Mouse (Mus musculus) ES-CJ7 (cell line): ENCODE results near the gene Ints4.

Experiments used
- DNase-seq: peaks from one replicate; pipeline ENCODE4 v3.0.0; 2011; ENCODE audit warnings: low read depth, low spot score

Ints4 gene

GRCm38 (mm10) chr7:97536571-97536970 is 55.8 kb downstream of the Ints4 start:
- no peak for DNase-seq

GRCm38 (mm10) chr7:97546462-97546861 is 65.7 kb downstream of the Ints4 start:
- DNase-seq, result no peak

- DNase-seq, result no peak
These were observed 68.5 kb downstream of the Ints4 start for GRCm38 (mm10) chr7:97549301-97549700.

GRCm38 (mm10) chr7:97550673-97551072 is 69.9 kb downstream of the Ints4 start:
- no peak for DNase-seq

GRCm38 (mm10) chr7:97563576-97563975 is 82.8 kb downstream of the Ints4 start:
- DNase-seq, result peak; percentile 51

GRCm38 (mm10) chr7:97569372-97569771 is 88.6 kb downstream of the Ints4 start:
- DNase-seq, result no peak

- DNase-seq, result no peak
These were observed 89.6 kb downstream of the Ints4 start for GRCm38 (mm10) chr7:97570389-97570788.

GRCm38 (mm10) chr7:97578361-97579066 is 97.8 kb downstream of the Ints4 start:
- peak; percentile 43 for DNase-seq

GRCm38 (mm10) chr7:97579067-97579975 is 98.6 kb downstream of the Ints4 start, which contains the start of the genes Aamdc and Rsf1:
Gene Aamdc, minus strand, starts transcription at chr7:97579497.
Gene Rsf1, plus strand, starts transcription at chr7:97579889.
- DNase-seq, result peak; percentile 97

- peak; percentile 44 for DNase-seq
These were observed 99.5 kb downstream of the Ints4 start for GRCm38 (mm10) chr7:97579976-97580842.

GRCm38 (mm10) chr7:97580843-97581214 is 100.1 kb downstream of the Ints4 start:
- DNase-seq, result peak; percentile 90

GRCm38 (mm10) chr7:97588506-97588905 is 107.8 kb downstream of the Ints4 start:
- no peak for DNase-seq

GRCm38 (mm10) chr7:97590488-97590887 is 109.7 kb downstream of the Ints4 start:
- DNase-seq, result peak; percentile 15
